Mouse (Mus musculus) T-helper 2 cell (primary cell): ENCODE measurements at regions not wholly inside any gene's neighbourhood (a gene's known extent, or its start where the extent isn't known, plus 50 kb on each side); places are given as distances from the start of the nearest gene placed in this dataset.

Experiments used
- in situ Hi-C: fragments of 300-600 bp; cut with MboI, MseI; formaldehyde crosslinking; loops from one replicate; pipeline ENCODE4 v1.15.1; 2025; ENCODE audit warnings: high pct_unique_total_duplicates

GRCm38 (mm10) chr19:9511931-9512330 is 335.4 kb upstream of the Scgb2a2 start:
- in situ Hi-C loops, result no loop called here

GRCm38 (mm10) chr19:9544168-9544567 is 303.2 kb upstream of the Scgb2a2 start:
- in situ Hi-C loops, result loop anchor here (5.0 kb wide), 1 partner anchor 157 kb away; no protein-coding TSS in a partner anchor
